Mouse (Mus musculus) megakaryocyte progenitor cell, adult 5-6 weeks (primary cell): ENCODE measurements around the gene Ly75. TPM values are rescaled to one million over a fixed set of nuclear protein-coding genes. Genes with fewer than 3 reads are reported as not detected.

Experiments
- ATAC-seq: replicated peaks from 2 replicates; pipeline ENCODE4 v1.8.0; 2016; ENCODE audit warnings: mild to moderate bottlenecking, moderate TSS enrichment, inconsistent platforms; ENCODE audit not compliant: poor library complexity
- total RNA-seq, 2 experiments: library from RNA; stranded (forward) in 1 of 2; stranded (reverse) in 1 of 2; fragments of 157-497, 149-512 nt in 1 of 2; fragments of 200-1000 nt in 1 of 2; gene quantifications; 2 replicates each; pipeline versions ENCODE4 v1.2.3 to v1.2.4; 2015 to 2017

Ly75 gene
- total RNA-seq, 2 experiments from 2014 or later: 3.4 to 4.5 TPM

DNA sequence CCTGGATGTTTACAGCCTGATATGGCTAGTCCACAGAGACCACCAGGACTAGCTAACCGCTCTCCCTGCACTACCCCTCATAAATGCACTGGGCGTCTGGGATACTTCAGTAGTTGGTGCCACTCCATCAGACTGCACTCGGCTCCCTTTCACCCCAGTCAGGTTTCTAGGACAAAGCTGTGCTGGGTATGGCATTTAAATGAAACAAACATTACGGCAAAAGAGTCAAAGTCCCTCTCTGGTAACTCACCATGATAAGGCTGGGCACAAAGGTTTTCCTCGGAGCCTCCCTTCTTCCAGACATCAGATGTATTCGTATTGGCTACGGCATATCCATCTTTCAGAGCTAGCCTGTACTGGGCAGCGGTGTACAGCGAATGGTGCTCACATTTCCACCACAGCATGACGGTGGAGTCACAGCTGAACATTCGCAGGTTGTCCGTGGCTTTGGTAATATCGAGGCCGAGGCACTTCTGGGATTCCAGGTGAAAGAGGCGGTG lies 7.4 kb downstream of the Ly75 start:
- ATAC-seq: no peak

DNA sequence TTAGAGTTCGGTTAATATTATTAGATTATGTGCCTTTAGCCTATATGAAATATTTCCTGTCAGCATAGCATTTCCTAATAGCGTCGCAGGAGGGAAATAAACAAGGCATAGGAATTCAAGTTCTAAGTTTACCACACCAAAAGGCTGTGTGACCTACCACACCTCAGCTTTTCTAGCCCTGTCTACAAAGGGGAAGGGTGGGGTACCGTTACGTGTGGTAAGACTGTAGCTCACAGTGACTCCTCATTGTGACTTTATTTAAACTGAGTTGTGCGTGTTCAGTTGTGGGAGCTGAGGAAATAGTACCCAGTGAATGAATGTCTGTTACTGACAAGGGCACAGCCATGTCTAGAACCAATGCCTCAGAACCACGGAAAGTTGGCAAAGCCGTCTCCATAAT lies 8.0 kb downstream of the Ly75 start:
- no peak for ATAC-seq

DNA sequence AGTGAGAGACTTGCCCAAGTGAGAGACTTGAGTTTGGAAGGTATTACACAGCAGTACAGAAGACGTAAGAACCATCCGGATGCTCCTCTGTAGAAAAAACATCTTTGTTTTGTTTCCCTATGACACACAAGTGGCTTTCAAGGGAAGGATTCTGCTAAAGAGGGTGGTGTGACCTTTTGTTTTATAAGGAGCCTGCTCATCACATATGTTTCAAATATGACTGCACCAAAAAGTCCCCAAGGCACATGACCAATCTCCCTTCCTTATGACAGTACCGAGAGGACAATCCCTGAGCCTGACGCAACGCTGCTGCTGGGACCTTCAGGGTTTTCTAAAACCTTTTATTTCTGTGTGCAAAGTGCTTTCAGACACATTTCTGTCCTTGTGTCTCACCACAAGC lies 12.9 kb downstream of the Ly75 start:
- no peak for ATAC-seq

DNA sequence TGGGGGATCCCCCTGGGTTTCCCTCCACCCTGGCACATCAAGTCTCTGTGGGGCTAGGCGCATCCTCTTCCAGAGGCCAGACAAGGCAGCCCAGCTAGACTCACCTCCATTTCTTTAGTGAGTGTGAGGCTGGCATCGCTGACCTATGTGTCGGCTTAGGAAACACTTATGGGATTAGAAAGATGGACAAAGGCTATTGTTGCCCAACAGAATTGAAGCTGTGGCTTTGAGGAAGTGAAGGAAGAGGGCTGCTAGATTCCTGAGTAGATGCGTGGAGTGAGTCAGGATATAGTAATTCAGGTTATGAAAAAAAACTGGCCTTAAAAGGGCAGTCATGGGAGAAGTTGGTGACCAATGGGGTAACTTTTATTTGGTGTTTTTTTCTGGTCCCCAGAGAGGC lies 13.6 kb downstream of the Ly75 start:
- ATAC-seq: 0 out of 2 replicates have a peak, but pooled peaks have one; percentile 35

DNA sequence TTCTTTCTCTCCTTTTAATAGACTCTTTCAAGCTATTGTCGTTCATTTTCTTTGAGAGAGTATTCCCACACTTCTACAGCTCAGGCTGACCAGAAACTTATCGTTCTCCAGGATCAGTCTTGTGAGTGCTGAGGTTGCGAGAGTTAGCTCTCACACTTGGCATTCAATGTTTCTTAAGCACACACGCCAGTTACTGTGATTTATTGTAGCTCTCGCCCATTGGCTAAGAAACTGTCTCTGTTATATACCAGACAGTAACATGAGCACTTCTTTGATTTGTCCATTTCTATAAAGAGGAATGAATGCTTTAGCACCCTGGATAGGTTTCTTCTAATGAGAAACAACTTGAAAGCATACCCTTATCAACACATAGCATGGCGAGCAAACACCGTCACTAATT lies 15.2 kb downstream of the Ly75 start:
- no peak for ATAC-seq

DNA sequence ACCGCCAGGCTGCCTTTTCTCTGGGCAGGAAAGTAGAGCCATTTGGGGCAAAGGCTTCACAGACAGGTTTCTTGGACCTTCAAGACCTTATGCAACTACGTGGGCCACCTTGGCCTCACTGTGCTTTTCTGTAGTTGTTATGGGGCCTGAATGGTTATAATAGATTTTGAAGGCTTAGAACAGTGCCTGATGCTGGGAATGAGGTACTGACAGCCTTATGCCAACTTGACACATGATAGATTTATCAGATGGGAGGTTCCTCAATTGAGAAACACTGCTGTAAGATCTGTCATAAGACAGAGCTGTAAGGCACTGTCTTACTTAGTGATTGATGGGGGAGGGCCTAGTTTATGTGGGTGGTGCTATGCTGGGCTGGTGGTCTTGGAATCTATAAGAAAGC lies 15.9 kb downstream of the Ly75 start:
- ATAC-seq: no peak

DNA sequence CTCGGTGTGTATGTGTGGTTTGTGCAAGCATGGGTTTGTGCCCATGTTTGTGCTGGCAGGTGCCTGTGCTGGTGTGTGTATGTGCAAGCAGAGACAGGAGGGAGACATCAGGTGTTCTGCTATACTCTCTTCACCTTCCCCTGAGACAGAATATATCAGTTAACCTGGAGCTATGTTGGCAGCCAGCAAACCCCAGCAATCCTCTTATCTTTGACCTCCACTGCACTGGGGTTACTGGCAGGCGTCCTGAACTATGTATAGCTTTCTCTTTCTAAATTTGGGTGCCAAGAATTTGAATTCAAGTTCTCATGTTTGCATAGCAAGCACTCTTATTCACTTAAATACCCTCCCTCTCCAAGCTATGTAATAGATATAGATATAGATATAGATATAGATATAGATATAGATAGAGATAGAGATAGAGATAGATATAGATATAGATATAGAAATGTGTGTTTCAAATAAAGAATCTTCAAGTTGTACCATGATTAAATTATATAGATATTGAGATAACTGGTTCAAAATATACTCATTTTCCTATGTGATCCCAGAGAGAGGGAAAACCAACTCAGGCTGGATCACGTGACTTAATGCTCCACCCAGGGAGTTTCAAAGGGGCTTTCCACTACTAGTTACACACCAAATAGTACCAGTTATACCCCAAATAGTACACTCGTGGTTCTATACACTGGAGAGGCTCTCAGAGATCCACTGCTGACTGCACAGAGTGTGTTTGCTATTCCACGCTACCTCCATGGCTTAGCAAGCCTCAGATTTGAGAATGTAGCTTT lies 17.1 kb downstream of the Ly75 start:
- ATAC-seq: peak; percentile 64

DNA sequence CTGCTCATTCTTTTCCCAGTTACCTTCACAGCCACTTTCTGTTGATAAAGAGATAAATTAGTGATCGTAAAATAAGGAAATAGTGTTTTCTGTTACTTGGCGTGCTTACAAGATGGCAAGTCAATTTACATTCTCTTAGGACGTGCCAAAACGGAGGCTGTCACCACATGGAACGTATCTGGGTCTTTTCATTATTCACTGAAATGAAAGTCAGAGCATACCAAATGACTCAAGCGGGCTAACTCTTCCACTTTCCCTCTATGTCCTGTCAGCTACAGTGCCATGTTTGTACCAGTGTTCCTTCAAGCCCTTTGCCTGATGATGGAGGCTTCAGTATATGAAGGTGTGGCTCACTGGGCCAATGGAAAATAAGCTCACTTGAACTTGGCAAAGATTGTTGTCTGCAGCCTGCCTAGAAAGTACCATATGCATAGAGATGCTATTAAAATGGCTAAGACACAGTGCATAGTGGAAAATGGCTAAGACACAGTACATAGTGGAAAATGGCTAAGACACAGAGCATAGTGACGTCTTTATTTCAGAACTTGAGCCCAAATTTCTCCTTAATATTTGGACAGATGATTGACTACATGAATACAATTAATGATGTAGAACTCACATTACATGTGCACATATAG lies 17.8 kb downstream of the Ly75 start:
- no peak for ATAC-seq

DNA sequence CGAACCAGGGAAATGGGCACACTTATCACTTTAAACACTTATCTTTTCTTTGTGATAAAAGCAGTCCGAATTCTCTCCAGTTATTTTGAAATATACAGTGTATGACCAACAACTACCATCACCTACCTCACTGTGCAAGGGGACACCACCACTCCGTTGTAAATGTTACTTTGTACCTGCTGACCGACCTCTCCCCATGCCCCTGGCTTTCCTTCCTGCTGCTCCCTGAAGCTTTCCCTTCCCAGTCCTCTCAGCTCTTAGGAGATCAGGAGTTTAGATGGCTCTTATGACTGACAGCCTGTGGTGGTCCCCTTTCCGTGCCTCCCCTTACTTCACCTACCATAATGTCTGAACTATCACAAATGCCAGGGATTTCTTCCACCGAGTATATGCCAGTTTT lies 21.0 kb downstream of the Ly75 start:
- no peak for ATAC-seq

DNA sequence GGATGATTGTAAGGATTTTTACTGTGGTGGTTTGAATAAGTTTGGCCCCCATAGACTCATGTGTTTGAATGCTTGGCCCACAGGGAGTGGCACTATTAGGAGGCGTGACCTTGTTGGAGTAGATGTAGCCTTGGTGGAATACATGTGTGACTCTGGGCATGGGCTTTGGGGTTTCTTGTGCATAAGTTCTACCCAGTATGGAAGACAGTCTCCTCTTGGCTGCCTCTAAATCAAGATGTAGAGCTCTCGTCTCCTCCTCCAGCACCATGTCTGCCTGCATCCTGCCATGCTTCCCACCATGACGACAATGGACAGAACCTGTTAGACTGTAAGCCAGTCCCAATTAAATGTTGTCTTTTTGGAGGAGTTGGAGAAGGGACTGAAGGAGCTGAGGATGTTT lies 23.3 kb downstream of the Ly75 start:
- ATAC-seq: no peak

DNA sequence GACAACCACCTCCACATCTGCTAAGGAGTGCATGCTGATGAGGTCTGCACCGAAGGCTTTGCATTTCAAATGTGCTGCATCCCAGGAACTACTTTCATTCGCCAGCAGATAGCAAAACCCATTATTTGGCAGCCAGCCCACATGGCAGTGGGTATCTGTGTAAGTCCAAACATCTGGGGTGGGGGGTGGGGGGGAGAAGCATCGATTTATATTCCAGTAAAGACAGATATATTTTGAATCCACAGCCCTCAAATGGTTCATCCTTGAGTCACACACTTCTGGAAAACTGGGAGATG lies 27.8 kb downstream of the Ly75 start:
- no peak for ATAC-seq

DNA sequence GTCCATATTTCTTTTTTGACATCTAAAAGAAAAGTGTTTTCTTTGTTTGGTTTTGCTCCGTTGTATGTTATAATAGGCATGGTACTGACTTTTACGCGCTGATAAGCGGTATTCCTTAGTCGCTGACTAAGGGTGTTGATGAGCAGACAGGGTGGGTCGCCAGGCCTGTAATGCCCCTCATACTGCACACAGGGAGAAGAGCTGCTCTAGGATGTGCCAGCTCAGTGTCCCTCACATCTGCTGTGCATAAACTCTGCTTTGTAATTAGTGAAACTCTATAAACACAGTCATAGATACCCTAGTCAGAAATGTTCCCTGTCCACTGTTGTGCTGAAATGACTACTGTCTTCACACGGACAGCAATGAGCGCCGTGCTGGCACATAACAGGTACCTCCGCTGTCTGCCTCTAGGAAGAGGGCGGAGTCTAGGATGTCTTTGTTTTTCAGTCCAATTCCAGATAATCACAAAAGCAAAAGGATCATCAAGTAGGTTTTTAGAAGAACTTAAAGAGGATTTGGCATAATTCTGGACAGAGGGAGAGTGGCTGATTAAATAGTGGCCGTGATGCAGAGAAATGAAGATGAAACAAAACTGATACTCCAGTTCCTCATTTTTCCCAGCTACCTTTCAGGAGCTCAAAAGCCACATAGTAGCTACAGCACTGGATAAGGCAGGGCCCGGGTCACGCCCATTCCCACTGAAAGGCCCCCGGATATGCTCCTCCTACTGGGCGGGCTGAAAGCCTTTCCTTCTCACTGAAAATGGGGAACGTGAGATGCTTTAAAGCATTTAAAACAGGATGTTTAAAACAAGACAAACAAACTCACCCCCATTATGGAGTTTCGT lies 28.3 kb downstream of the Ly75 start:
- peak; percentile 72 for ATAC-seq

DNA sequence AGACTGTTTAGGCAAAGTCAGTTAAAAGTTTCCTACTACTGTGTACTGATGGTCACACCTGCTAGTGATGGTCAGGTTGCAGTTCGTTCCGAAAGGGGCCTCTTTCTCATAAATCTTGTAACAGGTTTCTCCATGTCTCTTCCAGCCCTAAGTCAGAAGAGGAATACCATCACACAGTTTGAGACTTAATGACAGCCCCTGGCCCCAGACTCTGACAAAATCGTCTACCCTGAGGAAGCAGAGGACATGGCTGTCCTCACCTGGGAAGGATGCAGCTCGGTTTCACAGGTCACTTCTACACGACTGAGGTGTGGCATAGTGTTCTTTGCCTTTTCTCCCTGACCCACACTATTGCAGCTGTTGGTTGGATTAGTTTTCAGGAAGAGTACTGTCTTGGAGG lies 30.8 kb downstream of the Ly75 start:
- ATAC-seq: no peak

DNA sequence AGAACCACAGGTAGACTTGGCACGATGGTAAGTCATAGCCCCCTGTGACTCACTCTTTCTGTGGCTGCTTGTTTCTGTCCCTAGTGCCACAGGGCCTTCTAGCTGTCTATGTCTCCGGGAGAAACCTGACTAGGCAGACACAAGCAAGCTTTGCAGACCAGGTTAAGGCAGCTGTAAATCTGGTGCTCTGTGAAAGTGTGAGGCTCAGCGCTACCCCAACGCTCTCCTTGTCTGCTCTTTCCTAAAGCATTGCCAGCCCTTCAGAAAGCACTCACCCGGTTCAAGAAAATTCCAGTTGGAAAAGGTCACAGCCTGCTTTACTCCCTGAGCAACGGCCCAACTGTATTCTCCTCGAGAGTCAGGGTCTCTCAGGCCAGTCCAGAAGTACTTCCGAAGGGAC lies 31.3 kb downstream of the Ly75 start:
- ATAC-seq: no peak

DNA sequence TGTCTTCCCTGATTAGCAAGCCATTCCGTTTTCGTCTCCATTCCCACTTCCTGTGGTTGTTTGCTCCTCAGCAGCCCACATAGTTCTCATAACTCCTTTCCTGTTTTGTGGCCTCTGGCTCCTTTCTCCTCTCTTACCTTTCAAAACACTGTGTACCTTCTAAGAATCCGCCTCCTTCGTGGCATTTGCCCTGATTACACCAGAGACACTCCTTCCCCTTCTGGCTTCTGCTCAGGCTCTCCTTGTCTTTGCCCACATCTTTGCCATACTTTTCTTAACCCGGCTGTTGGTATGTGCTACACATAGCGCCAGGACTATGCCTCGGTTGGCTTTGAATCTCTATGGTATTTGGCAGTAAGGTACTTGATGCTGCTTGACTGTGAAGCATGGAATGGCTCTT lies 35.2 kb downstream of the Ly75 start:
- ATAC-seq: no peak

DNA sequence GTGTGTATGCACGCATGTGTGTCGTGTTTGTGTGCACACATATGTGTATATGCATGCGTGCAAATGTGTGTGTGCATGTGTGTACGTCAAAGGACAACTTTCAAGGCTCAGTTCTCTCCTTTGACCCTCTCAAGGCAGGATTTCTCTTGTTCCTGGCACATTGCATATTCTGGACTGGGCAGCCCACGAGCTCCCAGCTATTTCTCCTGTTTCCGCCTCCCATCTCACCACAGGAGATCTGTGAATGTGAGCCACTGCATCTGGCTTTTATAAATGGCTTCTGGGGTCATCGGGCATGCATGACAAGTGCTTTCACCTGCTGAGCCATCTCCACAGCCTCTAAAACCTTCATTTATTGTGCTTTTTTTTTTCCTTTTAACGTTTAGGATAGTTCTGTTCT lies 36.6 kb downstream of the Ly75 start:
- ATAC-seq: no peak

DNA sequence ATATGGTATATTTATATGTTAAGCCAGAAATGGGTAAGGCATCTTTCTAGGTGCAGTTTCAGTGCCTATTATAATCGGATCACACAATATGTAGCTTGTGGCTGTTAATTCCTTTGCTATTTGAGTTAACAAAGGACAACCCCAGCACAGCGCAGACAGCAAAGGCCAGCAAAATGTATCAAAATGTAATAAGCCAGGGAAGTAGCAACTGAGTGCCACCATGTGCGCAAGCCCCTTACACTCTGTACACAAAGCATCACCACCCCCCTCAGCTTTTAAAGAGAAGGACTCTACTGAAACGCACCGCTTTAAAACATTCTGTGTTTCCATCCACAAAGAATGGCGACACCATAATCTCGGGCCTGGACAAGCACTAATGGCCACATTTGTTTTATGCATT lies 37.4 kb downstream of the Ly75 start:
- no peak for ATAC-seq

DNA sequence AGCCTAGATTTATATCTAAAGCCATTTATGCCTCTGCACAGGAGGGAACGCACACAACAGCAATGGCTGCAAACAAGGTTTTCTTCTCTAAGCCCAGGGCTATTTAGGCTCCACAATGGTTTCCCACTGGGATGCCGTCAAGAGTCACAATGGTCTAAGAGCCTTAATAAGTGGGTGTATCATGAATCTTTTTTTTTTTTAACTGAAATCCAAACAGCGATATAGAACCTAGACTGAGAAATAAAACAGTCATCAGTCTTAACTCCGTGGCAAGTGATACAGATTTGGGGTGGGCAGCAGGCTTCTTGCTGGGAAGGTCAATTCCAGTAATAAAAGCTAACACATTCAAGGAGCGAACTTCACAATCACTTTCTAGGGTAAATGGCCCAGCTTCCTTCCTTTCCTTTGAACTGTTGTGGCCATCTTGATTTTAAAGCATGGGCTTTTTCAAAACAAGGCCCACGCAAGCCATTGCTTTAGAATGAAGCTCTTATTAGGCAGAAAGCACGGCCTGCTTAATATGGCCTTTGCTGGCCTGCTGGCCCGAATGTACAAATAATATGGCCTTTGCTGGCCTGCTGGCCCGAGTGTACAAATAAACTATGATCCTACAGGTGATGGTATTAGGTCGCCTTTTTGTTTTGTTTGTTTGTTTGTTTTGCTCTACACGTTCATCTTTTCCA lies 39.4 kb downstream of the Ly75 start:
- no peak for ATAC-seq

DNA sequence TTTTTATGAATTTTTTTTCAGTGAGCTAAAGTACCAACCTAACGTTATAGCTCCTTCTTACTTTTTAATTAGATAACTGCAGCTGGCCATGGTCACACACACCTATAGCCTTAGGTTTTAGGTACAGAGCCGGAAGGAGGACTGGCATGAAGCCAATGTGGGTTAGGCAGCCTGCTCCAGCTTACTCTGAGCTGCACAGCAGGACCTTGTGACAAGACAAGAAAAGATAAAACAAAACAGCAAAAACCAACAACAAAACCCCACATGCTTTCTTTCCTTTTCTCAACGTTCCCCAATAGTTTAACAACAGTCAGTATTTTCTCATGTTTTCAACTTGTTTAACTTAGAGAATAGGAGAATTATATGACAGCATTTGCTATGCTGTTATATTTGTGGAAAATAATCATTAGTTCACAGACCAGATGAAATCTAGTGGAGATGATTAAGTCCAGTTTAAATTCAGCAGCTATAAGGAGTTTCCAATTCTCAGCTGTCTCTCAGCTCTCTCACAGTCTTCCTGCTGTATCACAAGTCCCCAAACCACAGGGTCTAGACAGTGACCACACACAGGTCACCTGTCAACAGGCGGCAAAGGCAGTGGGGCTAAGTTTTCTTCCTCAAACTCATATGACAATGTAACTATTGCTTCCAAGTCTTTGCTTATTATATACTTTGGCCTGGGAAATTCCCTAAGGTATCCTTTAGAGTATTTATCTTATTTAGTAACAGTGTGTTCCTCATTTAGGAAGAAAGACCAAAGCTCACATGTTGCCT lies 40.8 kb downstream of the Ly75 start:
- ATAC-seq: peak; percentile 54

DNA sequence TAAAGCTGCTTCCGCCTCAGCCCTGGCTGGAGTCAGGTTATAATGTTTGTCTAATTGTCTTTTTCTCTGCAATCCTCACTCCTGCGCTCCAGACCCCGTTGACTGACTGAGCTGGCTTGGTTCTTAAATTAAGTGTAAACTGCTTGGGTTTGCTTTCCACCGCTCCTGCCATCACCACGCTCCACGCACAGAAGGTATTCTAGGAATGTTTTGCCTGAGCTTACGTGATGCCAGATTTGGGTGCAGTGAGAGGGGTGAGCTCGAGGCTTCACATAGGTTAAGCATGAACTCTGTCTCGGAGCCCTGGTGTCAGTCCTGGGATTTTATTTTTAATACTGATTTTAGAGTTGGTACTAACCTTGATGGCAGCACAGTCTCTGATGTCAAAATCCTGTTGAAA lies 45.2 kb downstream of the Ly75 start:
- no peak for ATAC-seq

DNA sequence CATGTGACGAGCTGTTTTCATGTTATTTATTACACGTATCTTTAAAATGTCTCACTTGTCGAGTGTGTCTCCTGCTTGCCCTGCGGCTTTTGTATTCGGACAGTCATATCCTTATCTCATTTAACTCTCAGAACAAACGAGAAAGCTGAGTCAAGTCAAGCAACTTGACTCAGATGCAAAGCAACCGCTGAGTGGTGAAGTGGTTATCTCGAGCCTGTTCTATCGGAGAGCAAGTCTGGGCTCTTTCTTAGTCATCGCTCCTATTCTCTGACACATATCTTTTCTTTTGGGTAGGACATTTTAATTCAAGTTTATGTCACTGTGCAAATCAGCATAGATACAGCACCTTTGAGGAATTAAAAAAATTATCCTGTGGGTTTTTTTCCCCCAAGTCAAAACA lies 54.5 kb downstream of the Ly75 start:
- no peak for ATAC-seq
